Mouse (Mus musculus) bone marrow macrophage, adult 2 months (primary cell): Measurements from ENCODE around the gene Slc10a4.

Experiments
- CTCF ChIP-seq: IDR thresholded peaks from 2 replicates; pipeline ENCODE4 v1.5.1; 2012; ENCODE audit warnings: low read depth, mild to moderate bottlenecking, low read length, moderate library complexity
- POLR2A ChIP-seq: IDR thresholded peaks from 2 replicates; pipeline ENCODE4 v1.6.1; 2012; ENCODE audit warnings: mild to moderate bottlenecking, low read depth, low read length, borderline replicate concordance

DNA sequence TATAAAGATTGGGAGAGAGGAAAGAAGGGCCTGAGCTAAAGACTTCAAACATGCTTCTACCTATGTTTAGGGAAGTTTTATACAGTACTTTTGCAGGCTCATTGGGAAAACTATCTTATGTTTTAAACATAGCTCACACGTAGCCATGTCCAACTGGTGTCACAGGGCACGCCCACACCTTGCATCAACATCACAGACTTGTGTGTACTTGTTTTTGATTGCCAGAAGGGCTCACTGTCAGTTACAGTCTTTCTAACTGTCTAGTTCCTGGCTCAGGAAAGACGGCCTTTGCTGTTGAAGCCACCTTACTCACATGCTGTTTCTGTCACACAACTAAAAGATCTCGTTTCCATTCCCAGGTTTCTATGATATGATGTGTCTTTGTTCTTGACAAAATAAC, 30.1 kb upstream of the Slc10a4 start:
- TF ChIP-seq POLR2A (no peak), CTCF (no peak)
